Mouse (Mus musculus): ENCODE measurements around the gene Ctnna3. TPM values are rescaled to one million over a fixed set of nuclear protein-coding genes. Genes with fewer than 3 reads are reported as not detected.

Ctnna3 gene
- total and polyA plus RNA-seq, 3 experiments, result not detected

DNA sequence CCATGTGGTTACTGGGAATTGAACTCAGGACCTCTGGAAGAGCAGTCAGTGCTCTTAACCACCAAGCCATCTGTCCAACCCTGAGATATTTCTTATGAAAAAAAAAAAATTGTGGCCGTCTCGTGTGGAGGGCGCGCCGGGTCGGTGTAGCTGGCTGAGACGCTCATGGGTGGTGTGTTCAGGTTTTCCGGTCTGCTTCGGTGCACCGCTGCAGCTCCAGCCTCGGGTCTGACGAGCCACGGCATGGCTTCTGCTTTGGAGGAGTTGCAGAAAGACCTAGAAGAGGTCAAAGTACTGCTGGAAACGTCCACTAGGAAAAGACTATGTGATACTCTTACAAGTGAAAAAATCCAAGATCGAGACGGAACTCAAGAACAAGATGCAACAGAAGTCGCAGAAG is 17.1 kb upstream of the Ctnna3 start:
- Histone ChIP-seq H3K9me3 (replicated peaks) (no peaks in the 10 kb centered on the region), H3K4me1 (ENCODE audit: insufficient read depth, low read depth, low read length) (no peaks in the 10 kb centered on the region), H3K27me3 (ENCODE audit: insufficient read depth, low read length) (no peaks in the 10 kb centered on the region), H3K36me3 (replicated peaks) (no peaks in the 10 kb centered on the region), H3K4me3 (ENCODE audit: low read depth, low read length) (no peak overlapping the region)
- no peak for ATAC-seq (ENCODE audit: extremely low read depth, insufficient number of reproducible peaks, low FRiP score, poor library complexity, severe bottlenecking)
- DNase-seq (ENCODE audit: low spot score), result no peak
- TF ChIP-seq GATA1 (IDR thresholded peaks at IDR 0.05; ENCODE audit: borderline replicate concordance, low read length) (no peak), CTCF (IDR thresholded peaks at IDR 0.05; ENCODE audit: low read depth, low read length) (no peak), TAL1 (conservative IDR thresholded peaks at IDR 0.05; ENCODE audit: low read depth, low read length) (no peak), POLR2AphosphoS5 (IDR thresholded peaks at IDR 0.05; ENCODE audit: insufficient replicate concordance, low read depth, low read length) (no peak), GATA2 (IDR thresholded peaks at IDR 0.05; ENCODE audit: borderline replicate concordance, low read depth, low read length) (no peak)

DNA sequence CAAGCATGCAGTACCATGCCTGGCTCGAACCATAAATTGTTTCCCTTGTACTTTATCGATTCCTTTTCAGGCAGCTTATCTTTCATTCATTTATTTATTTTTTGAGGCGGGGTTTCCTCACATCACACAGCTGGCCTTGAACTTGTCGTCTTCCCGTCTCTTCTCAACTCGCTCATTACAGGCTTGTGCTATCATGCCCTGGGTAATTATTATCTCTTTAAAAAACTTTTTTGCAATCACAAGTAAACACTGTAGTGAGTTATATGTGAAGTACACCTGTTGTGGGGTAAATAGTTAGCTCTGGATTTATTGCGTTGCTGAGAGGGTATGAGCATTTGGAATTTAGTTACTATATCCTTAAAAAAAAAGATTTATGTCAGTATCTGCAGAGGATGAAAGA is 14.6 kb upstream of the Ctnna3 start:
- DNase-seq (ENCODE audit: low spot score) (no peak), ATAC-seq (ENCODE audit: extremely low read depth, insufficient number of reproducible peaks, low FRiP score, poor library complexity, severe bottlenecking) (no peak)

DNA sequence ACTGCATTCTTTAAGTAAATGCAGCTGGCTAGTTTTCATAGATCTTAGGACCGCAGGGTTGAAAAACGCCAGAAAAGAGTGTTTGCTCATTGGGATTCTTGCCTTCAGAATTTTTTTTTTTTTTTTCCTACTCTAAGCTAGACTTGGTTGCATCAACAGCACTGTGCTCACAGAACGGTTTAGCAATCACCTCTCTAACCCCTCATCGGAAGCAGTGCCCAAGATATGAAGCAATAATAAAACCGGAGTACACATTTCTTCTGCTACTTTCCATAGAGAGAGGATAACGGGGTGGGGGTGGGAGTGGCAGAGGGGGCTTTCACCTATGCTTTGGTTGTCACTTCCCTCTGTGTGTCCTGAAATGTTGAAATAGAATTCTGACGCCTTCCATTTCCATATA is 14.0 kb upstream of the Ctnna3 start:
- no peaks in the 10 kb centered on the region for H3K36me3 ChIP-seq (replicated peaks)
- no peak overlapping the region for H3K4me3 ChIP-seq (ENCODE audit: low read depth, low read length)
- H3K9me3 ChIP-seq (replicated peaks), result no peaks in the 10 kb centered on the region
- ATAC-seq (ENCODE audit: extremely low read depth, insufficient number of reproducible peaks, low FRiP score, poor library complexity, severe bottlenecking) (no peak), DNase-seq (ENCODE audit: low spot score) (no peak)
- no peaks in the 10 kb centered on the region for H3K27me3 ChIP-seq (ENCODE audit: insufficient read depth, low read length)
- TF ChIP-seq CTCF (IDR thresholded peaks at IDR 0.05; ENCODE audit: low read depth, low read length), result no peak
- TF ChIP-seq GATA2 (IDR thresholded peaks at IDR 0.05; ENCODE audit: borderline replicate concordance, low read depth, low read length), result no peak
- no peak for TF ChIP-seq GATA1 (IDR thresholded peaks at IDR 0.05; ENCODE audit: borderline replicate concordance, low read length)
- no peak for TF ChIP-seq TAL1 (conservative IDR thresholded peaks at IDR 0.05; ENCODE audit: low read depth, low read length)
- no peak for TF ChIP-seq POLR2AphosphoS5 (IDR thresholded peaks at IDR 0.05; ENCODE audit: insufficient replicate concordance, low read depth, low read length)
- no peaks in the 10 kb centered on the region for H3K4me1 ChIP-seq (ENCODE audit: insufficient read depth, low read depth, low read length)

More for the DNA sequence above, 14.6 kb upstream of the Ctnna3 start:
- Histone ChIP-seq H3K27me3 (ENCODE audit: insufficient read depth, low read length) (no peaks in the 10 kb centered on the region), H3K9me3 (replicated peaks) (no peaks in the 10 kb centered on the region), H3K36me3 (replicated peaks) (no peaks in the 10 kb centered on the region), H3K4me1 (ENCODE audit: insufficient read depth, low read depth, low read length) (no peaks in the 10 kb centered on the region), H3K4me3 (ENCODE audit: low read depth, low read length) (no peak overlapping the region)
- TF ChIP-seq CTCF (IDR thresholded peaks at IDR 0.05; ENCODE audit: low read depth, low read length) (no peak), GATA2 (IDR thresholded peaks at IDR 0.05; ENCODE audit: borderline replicate concordance, low read depth, low read length) (no peak), GATA1 (IDR thresholded peaks at IDR 0.05; ENCODE audit: borderline replicate concordance, low read length) (no peak), TAL1 (conservative IDR thresholded peaks at IDR 0.05; ENCODE audit: low read depth, low read length) (no peak), POLR2AphosphoS5 (IDR thresholded peaks at IDR 0.05; ENCODE audit: insufficient replicate concordance, low read depth, low read length) (no peak)

DNA sequence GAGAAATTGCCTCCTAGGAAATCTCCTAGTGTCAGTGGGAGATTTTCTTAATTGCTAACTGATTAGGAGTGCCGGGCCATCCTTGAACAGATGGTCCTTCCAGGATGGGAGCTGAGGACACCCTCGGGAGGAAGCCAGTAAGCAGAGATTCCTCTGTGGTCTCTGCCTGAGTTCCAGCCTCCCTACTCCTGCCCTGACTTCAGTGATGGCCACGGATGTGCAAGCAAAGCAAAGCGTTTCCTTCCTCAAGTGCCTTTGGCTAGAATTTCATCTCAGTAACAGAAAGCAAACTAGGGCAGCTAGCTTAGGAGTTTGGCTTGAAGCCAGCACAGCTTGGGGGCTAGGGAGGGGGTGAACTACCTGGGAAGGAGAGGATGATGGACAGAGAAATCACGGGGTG is 12.8 kb upstream of the Ctnna3 start:
- no peaks in the 10 kb centered on the region for H3K36me3 ChIP-seq (replicated peaks)
- H3K4me1 ChIP-seq (ENCODE audit: insufficient read depth, low read depth, low read length), result no peaks in the 10 kb centered on the region
- ATAC-seq (ENCODE audit: extremely low read depth, insufficient number of reproducible peaks, low FRiP score, poor library complexity, severe bottlenecking) (no peak), DNase-seq (ENCODE audit: low spot score) (no peak)
- H3K27me3 ChIP-seq (ENCODE audit: insufficient read depth, low read length), result no peaks in the 10 kb centered on the region
- no peaks in the 10 kb centered on the region for H3K9me3 ChIP-seq (replicated peaks)
- no peak for TF ChIP-seq CTCF (IDR thresholded peaks at IDR 0.05; ENCODE audit: low read depth, low read length)
- TF ChIP-seq GATA2 (IDR thresholded peaks at IDR 0.05; ENCODE audit: borderline replicate concordance, low read depth, low read length), result no peak
- no peak for TF ChIP-seq TAL1 (conservative IDR thresholded peaks at IDR 0.05; ENCODE audit: low read depth, low read length)
- no peak for TF ChIP-seq GATA1 (IDR thresholded peaks at IDR 0.05; ENCODE audit: borderline replicate concordance, low read length)
- no peak for TF ChIP-seq POLR2AphosphoS5 (IDR thresholded peaks at IDR 0.05; ENCODE audit: insufficient replicate concordance, low read depth, low read length)
- no peak overlapping the region for H3K4me3 ChIP-seq (ENCODE audit: low read depth, low read length)

DNA sequence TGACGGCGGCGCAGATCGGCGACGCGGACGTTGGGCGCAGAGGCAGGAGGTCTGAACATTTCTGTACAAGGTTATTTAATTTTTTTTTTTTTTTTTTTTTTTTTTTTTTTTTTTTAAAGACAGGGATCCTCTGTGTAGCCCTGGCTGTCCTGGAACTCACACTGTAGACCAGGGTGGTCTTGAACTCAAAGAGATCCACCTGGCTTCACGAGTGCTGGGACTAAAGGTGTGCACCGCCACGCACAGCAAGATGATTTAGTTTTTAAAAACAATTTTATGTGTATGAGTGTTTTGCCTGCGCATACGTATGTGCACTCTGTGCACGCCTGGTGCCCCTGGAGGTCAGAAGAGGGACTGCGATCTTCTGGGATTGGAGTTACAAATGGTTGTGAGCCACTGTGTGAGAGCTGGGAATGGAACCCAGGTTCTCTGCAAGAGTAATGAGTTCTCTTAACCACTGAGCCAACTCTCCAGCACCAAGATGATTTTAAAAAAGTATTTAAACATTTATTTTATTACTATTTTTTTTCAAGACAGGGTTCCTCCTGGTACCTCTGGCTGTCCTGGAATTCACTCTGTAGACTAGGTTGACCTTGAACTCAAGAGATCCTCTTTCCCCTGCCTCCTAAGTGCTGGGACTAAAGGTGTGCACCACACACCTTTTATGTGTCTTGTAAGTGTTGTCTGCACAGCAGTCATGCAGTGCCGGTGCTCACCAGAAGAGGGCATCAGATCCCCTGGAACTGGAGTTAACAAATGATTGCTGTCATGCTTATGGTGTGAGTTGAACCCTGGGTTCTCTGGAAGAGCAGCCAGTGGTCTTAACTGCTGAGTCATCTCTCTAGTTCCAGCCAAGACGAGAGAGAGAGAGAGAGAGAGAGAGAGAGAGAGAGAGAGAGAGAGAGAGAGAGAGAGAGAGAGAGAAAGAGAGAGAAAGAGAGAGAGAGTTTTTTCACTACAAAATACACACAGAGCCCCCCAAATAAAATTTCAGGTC is 7.9 kb upstream of the Ctnna3 start, which contains the start of gene Gm7075:
Gene Gm7075, minus strand, starts transcription at position 51 of the 997 bp plus-strand sequence.
- H3K4me3 ChIP-seq (ENCODE audit: low read depth, low read length), result no peak within 1 kb of the TSS
- no peak for DNase-seq (ENCODE audit: low spot score)
- H3K4me1 ChIP-seq (ENCODE audit: insufficient read depth, low read depth, low read length), result no peaks in the 10 kb centered on the region
- ATAC-seq (ENCODE audit: extremely low read depth, insufficient number of reproducible peaks, low FRiP score, poor library complexity, severe bottlenecking), result no peak; the same call in 1 of the 2 replicates
- no peak for TF ChIP-seq GATA1 (IDR thresholded peaks at IDR 0.05; ENCODE audit: borderline replicate concordance, low read length)
- no peak for TF ChIP-seq GATA2 (IDR thresholded peaks at IDR 0.05; ENCODE audit: borderline replicate concordance, low read depth, low read length)
- TF ChIP-seq CTCF (IDR thresholded peaks at IDR 0.05; ENCODE audit: low read depth, low read length), result peak; percentile 24
- 0 out of 2 replicates have a peak, but pooled peaks cover 2% of the 10 kb centered on the region for H3K27me3 ChIP-seq (ENCODE audit: insufficient read depth, low read length)
- H3K9me3 ChIP-seq (replicated peaks), result no peaks in the 10 kb centered on the region
- H3K36me3 ChIP-seq (replicated peaks), result no peaks in the 10 kb centered on the region

DNA sequence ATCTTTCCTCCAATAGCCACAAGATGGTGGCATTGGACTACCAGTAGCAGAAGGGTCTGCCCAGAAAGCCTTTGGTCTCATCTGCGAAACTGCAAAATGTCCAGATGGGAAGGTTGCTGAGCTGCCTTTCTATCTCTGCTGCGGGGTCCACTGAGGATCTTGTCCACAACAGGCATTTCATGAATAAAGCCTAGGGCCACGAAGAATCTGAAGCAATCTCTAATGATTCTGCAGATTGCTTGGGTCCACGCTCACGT is 7.2 kb upstream of the Ctnna3 start:
- Histone ChIP-seq H3K9me3 (replicated peaks) (no peaks in the 10 kb centered on the region), H3K4me1 (ENCODE audit: insufficient read depth, low read depth, low read length) (no peaks in the 10 kb centered on the region), H3K27me3 (ENCODE audit: insufficient read depth, low read length) (0 out of 2 replicates have a peak, but pooled peaks cover 2% of the 10 kb centered on the region), H3K36me3 (replicated peaks) (no peaks in the 10 kb centered on the region), H3K4me3 (ENCODE audit: low read depth, low read length) (no peak overlapping the region)
- DNase-seq (ENCODE audit: low spot score) (no peak), ATAC-seq (ENCODE audit: extremely low read depth, insufficient number of reproducible peaks, low FRiP score, poor library complexity, severe bottlenecking) (no peak)
- TF ChIP-seq POLR2AphosphoS5 (IDR thresholded peaks at IDR 0.05; ENCODE audit: insufficient replicate concordance, low read depth, low read length) (no peak), GATA2 (IDR thresholded peaks at IDR 0.05; ENCODE audit: borderline replicate concordance, low read depth, low read length) (no peak), CTCF (IDR thresholded peaks at IDR 0.05; ENCODE audit: low read depth, low read length) (no peak), GATA1 (IDR thresholded peaks at IDR 0.05; ENCODE audit: borderline replicate concordance, low read length) (no peak), TAL1 (conservative IDR thresholded peaks at IDR 0.05; ENCODE audit: low read depth, low read length) (no peak)

Data from G1E (cell line).